Mouse (Mus musculus) bone marrow macrophage, adult 2 months (primary cell): ENCODE measurements around the gene Egfr.

Experiments used
- CTCF ChIP-seq: IDR thresholded peaks from 2 replicates; pipeline ENCODE4 v1.5.1; 2012; ENCODE audit warnings: low read depth, mild to moderate bottlenecking, low read length, moderate library complexity
- POLR2A ChIP-seq: IDR thresholded peaks from 2 replicates; pipeline ENCODE4 v1.6.1; 2012; ENCODE audit warnings: mild to moderate bottlenecking, low read depth, low read length, borderline replicate concordance

DNA sequence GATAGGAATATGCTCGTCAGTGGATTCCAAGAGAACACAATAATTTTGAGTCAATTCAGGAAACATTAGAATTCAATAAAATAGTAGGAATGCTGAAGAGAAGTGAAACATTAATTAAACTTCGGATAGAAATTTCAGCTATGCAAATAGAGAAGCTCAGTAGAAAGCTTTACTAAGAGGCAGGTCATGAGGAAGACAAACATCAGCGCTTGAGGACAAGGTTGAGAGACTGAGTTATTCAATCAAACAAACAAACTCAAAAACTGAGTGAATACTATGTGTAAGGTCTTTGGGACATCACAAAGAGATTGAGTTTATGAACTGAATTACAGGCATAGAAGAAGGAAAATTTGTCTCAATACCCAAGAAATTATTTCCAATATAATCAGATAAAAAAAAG is 48.8 kb upstream of the Egfr start:
- TF ChIP-seq CTCF (no peak), POLR2A (no peak)
